Mouse (Mus musculus) heart, adult 2 months (tissue): ENCODE measurements around the gene Enkur.

ENCODE experiments used
- CTCF ChIP-seq: fragments of 200-600 bp; IDR thresholded peaks from 2 replicates; pipeline ENCODE4 v1.8.1; 2022; ENCODE audit warnings: antibody characterized with exemption, mild to moderate bottlenecking, moderate library complexity
- EP300 ChIP-seq: fragments of 200-500 bp; IDR thresholded peaks from 2 replicates; pipeline ENCODE4 v1.6.1; 2011; ENCODE audit warnings: low read depth, low read length, control low read depth; ENCODE audit not compliant: insufficient read depth

GRCm38 (mm10) chr2:21215284-21215683, 10.1 kb upstream of the Enkur start:
- TF ChIP-seq CTCF: no peak
- no peak for TF ChIP-seq EP300
